Mouse (Mus musculus) limb, embryonic 11.5 days (tissue): Measurements from ENCODE around the gene Gfral. TPM values are rescaled to one million over a fixed set of nuclear protein-coding genes. Genes with fewer than 3 reads are reported as not detected.
"Not testable (repeated sequence)": the region's sequence is repeated elsewhere in the genome, so short reads cannot be mapped to it uniquely, and the experiment has no call there.

Source experiments
- ATAC-seq: fragments of 200-750 bp; cut with Nextera tagmentation; 2 replicates; pipeline ENCODE4 v1.8.0; 2017; ENCODE audit warnings: low read depth; ENCODE audit not compliant: insufficient number of reproducible peaks, low FRiP score, low TSS enrichment
- DNase-seq: peaks from one replicate; pipeline ENCODE4 v3.0.0-alpha.2; 2015; ENCODE audit warnings: low spot score
- H3K27ac ChIP-seq: fragments of 300-500 bp; sonication (generic); replicated peaks from 2 replicates; pipeline ENCODE4 v1.5.1; 2014; ENCODE audit warnings: low read depth, mild to moderate bottlenecking, low read length
- H3K27me3 ChIP-seq: fragments of 300-500 bp; sonication (generic); 2 replicates; pipeline ENCODE4 v1.6.1; 2014; ENCODE audit warnings: mild to moderate bottlenecking, low read length, mixed read lengths; ENCODE audit not compliant: control insufficient read depth, insufficient read depth
- H3K36me3 ChIP-seq: fragments of 300-500 bp; sonication (generic); 2 replicates; pipeline ENCODE4 v1.6.1; 2014; ENCODE audit warnings: mild to moderate bottlenecking, low read length, moderate library complexity, mixed read lengths; ENCODE audit not compliant: control insufficient read depth, insufficient read depth
- H3K4me1 ChIP-seq: fragments of 300-500 bp; sonication (generic); 2 replicates; pipeline ENCODE4 v1.6.1; 2014; ENCODE audit warnings: low read length, mixed read lengths; ENCODE audit not compliant: control insufficient read depth, insufficient read depth
- H3K4me2 ChIP-seq: fragments of 300-500 bp; sonication (generic); 2 replicates; pipeline ENCODE4 v1.6.1; 2014; ENCODE audit warnings: low read depth, mild to moderate bottlenecking, moderate library complexity; ENCODE audit not compliant: severe bottlenecking
- H3K4me3 ChIP-seq: fragments of 300-500 bp; sonication (generic); 2 replicates; pipeline ENCODE4 v1.5.1; 2014; ENCODE audit warnings: low read depth, low read length
- H3K9ac ChIP-seq: fragments of 300-500 bp; sonication (generic); 2 replicates; pipeline ENCODE4 v1.6.1; 2014; ENCODE audit warnings: mild to moderate bottlenecking, low read length
- H3K9me3 ChIP-seq: fragments of 300-500 bp; sonication (generic); 2 replicates; pipeline ENCODE4 v1.6.1; 2016; ENCODE audit warnings: low read length; ENCODE audit not compliant: control insufficient read depth
- WGBS: fragments of 180-500 bp; shearing (Covaris S2); extraction: QIAGEN DNeasy Blood & Tissue Kit; methylation state at CpG from one replicate; pipeline ENCODE4 v1.1.7; 2014; 5-methylcytosine and 5-hydroxymethylcytosine counted together
- polyA plus RNA-seq: library from polyadenylated mRNA; unstranded; fragments of >200 nt; fragmentation: Nextera tagmentation; extraction: Ambion mirVana; gene quantifications from 2 replicates; pipeline ENCODE4 v1.2.1, GENCODE M21; 2014

Gene Gfral
- polyA plus RNA-seq, 1 experiment from 2014 or later = not detected

DNA sequence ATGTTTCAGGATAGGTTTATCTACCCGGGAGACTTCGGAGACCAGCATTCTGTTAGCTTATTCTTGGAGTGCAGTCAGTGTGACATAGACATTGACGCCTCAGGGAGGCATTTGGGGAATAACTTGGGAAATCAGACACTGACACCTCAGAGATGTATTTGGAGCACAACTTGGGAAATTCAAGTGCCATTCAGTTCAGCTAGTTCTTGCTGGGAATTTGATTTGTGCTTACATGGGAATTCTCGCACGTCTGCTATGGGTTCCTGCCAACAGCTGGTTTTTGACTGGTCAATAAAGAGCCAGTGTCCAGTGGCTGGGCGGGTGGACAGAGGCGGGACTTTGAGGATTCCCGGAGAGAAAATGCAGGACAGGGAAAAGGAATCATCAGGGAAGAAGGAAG, 51.0 kb downstream of the Gfral start:
- Histone ChIP-seq H3K36me3 (no peaks in the 10 kb centered on the region), H3K4me2 (no peak overlapping the region), H3K27ac (no peak overlapping the region), H3K27me3 (no peaks in the 10 kb centered on the region), H3K4me1 (no peaks in the 10 kb centered on the region), H3K9ac (no peak overlapping the region), H3K4me3 (no peak overlapping the region), H3K9me3 (no peaks in the 10 kb centered on the region)
- ATAC-seq (no peak), DNase-seq (no peak)
- WGBS = 69% methylated on average over 8 of the region's 8 CpGs

- Histone ChIP-seq H3K36me3 (no peaks in the 10 kb centered on the region), H3K9me3 (no peaks in the 10 kb centered on the region), H3K4me1 (no peaks in the 10 kb centered on the region), H3K9ac (no peak overlapping the region), H3K27ac (no peak overlapping the region), H3K4me2 (no peak overlapping the region), H3K4me3 (no peak overlapping the region), H3K27me3 (no peaks in the 10 kb centered on the region)
- WGBS = 71% methylated on average over 3 of the region's 3 CpGs
- DNase-seq (no peak), ATAC-seq (no peak)
Measured at GRCm38 (mm10) chr9:76145593-76145992, 67.9 kb downstream of the Gfral start.

- no peak for ATAC-seq
Measured at GRCm38 (mm10) chr9:76138378-76139109, 74.9 kb downstream of the Gfral start.

GRCm38 (mm10) chr9:76134042-76134441, 79.4 kb downstream of the Gfral start:
- Histone ChIP-seq H3K4me1 (no peaks in the 10 kb centered on the region), H3K27ac (no peak overlapping the region), H3K9me3 (no peaks in the 10 kb centered on the region), H3K36me3 (no peaks in the 10 kb centered on the region), H3K4me2 (no peak overlapping the region), H3K27me3 (no peaks in the 10 kb centered on the region), H3K9ac (no peak overlapping the region), H3K4me3 (no peak overlapping the region)
- ATAC-seq (no peak), DNase-seq (no peak)
- 69% methylated on average over 6 of the region's 6 CpGs for WGBS

More at GRCm38 (mm10) chr9:76138378-76139109, 74.9 kb downstream of the Gfral start:
- H3K9me3 ChIP-seq = no peaks in the 10 kb centered on the region
- no peak overlapping the region for H3K4me2 ChIP-seq
- H3K27ac ChIP-seq = no peak overlapping the region
- no peaks in the 10 kb centered on the region for H3K27me3 ChIP-seq
- H3K36me3 ChIP-seq = no peaks in the 10 kb centered on the region
- H3K4me1 ChIP-seq = no peaks in the 10 kb centered on the region
- H3K9ac ChIP-seq = no peak overlapping the region
- no peak for DNase-seq
- WGBS = 90% methylated on average over 3 of the region's 3 CpGs
- H3K4me3 ChIP-seq = no peak overlapping the region

GRCm38 (mm10) chr9:76129353-76129752, 84.1 kb downstream of the Gfral start:
- Histone ChIP-seq H3K9ac (no peak overlapping the region), H3K4me2 (no peak overlapping the region), H3K4me1 (no peaks in the 10 kb centered on the region), H3K27ac (no peak overlapping the region), H3K36me3 (no peaks in the 10 kb centered on the region), H3K9me3 (no peaks in the 10 kb centered on the region), H3K4me3 (no peak overlapping the region), H3K27me3 (no peaks in the 10 kb centered on the region)
- 68% methylated on average over 1 of the region's 1 CpGs for WGBS
- DNase-seq = no peak
- no peak for ATAC-seq

DNA sequence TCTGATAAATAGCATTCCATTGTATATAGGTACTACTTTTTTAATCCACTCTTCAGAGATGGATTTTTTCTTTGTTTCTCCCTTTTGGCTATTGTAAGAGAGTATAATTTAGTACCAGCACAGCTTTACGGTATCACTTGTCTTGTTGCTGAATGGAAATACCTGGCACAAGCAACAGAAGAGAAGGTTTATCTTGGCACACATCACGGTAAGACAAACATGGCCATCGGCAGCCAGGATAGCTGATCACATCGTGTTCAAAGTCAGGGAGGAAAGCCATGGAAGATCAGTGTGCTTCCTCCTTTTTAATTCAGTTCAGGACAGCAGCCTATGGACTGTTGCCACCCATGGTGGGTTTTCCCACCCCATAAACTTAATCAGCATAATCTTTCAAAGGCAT, 89.2 kb downstream of the Gfral start:
- ATAC-seq = no peak
- DNase-seq = no peak
- Histone ChIP-seq H3K27me3 (no peaks in the 10 kb centered on the region), H3K4me1 (no peaks in the 10 kb centered on the region), H3K9ac (no peak overlapping the region), H3K9me3 (no peaks in the 10 kb centered on the region), H3K36me3 (no peaks in the 10 kb centered on the region), H3K4me3 (no peak overlapping the region), H3K4me2 (no peak overlapping the region), H3K27ac (no peak overlapping the region)
- 89% methylated on average over 4 of the region's 4 CpGs for WGBS

DNA sequence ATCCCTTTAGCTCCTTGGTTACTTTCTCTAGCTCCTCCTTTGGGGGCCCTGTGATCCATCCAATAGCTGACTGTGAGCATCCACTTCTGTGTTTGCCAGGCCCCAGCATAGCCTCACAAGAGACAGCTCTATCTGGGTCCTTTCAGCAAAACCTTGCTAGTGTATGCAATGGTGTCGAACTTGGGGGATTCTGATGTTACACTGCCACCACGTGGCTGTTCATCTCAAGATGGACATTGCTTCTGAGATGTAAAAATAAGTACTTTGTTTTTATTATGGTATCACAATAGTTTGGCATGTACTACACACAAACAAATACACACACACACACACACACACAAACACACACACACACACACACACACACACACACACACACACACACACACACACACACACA, 90.6 kb downstream of the Gfral start:
- peak; percentile 73 for DNase-seq
- whole genome bisulfite sequencing = 0% methylated on average over 2 of the region's 2 CpGs
- H3K4me1 ChIP-seq, H3K9ac ChIP-seq, H3K27me3 ChIP-seq, ATAC-seq, H3K4me3 ChIP-seq, H3K9me3 ChIP-seq, H3K4me2 ChIP-seq, H3K36me3 ChIP-seq, H3K27ac ChIP-seq: not testable (repeated sequence)
